Mouse (Mus musculus): ENCODE measurements at regions not wholly inside any gene's neighbourhood (a gene's known extent, or its start where the extent isn't known, plus 50 kb on each side); places are given as distances from the start of the nearest gene placed in this dataset.

DNA sequence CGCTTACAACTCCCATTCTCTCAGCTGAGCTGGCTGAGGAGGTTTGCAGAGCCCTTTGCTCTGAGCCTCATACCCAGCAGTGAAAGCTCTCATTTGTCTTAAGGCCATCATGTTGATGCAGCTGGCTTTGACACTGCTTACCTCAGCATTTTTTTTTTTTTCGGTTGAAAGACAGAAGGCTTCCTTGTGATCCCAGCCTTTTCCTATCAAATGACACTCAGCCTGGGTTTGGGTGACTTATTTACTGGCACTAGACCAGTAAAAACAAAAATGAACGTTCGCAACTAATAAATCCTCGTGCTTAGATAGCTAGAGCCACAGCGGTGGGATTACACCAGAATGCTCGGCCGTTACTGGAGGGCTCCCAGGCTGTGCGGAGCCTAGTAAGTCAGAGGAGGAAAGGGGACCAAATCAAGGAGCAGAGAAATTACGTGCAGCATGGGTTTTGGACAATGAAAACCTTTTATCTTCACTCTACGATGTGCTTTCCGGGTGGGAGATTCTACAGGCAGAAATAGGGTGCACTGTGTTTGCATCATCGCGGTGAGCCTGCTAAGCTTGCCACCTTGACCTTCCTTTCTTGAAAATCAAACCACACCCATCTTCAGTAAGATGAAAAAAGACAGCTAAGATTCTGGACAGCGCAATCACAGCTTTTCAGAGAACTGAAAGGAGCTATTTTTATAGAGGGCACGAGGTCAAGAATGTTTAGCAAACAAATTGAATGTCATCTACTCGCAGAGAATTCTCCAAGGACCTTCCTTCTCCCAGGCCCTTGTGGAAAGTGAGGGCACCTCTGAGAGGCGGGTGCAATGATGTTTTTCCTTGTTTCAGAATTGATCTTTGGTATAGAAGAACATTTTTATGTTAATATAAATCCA is 302.3 kb upstream of the Mpdz start:
- Histone ChIP-seq H3K4me3 (ENCODE audit: control insufficient read depth in 1 of 2, insufficient read depth in 1 of 2, low read depth in 2 of 2, low read length in 2 of 2) (no peak overlapping the region), H3K27ac (ENCODE audit: control insufficient read depth, low read depth, low read length) (no peak overlapping the region), H3K79me2 (ENCODE audit: control insufficient read depth, insufficient read depth, low read length, poor library complexity) (no peaks in the 10 kb centered on the region)

DNA sequence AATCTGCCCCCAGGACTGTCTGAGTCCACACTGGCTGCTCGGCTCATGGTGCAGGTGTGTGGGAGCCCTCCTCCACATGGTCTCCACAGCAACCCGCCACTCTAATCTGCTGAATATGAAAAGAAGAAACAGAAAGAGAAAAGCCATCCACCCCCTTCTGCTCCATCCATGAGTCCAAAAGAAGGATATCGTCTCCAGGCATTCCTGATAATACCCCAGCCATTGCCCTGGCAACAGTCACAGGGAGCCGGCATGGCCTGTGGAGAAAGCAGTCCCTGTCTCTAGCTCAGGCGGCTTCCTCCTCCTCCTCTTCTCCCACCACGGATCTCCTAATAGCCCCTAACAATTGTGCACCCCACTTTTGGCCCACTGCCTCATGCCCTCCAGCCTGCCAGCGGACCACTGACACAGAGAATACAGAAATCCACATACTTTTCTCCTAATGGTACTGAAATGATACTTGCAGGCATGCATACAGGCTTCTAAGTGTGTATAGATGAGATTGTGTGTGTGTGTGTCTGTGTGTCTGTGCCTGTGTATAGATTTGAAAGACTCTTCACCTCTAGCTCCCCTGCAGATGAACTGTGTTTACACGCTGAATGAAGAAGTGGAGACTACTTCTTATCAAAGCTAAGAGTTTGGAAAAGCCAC is 301.5 kb upstream of the Mpdz start:
- Histone ChIP-seq H3K27me3 (ENCODE audit: control insufficient read depth in 1 of 2, insufficient read depth in 2 of 2, low read length in 2 of 2) (no peaks in the 10 kb centered on the region), H3K4me3 (ENCODE audit: control insufficient read depth in 1 of 2, insufficient read depth in 1 of 2, low read depth in 2 of 2, low read length in 2 of 2) (no peak overlapping the region), H3K27ac (ENCODE audit: control insufficient read depth, low read depth, low read length) (no peak overlapping the region), H3K79me2 (ENCODE audit: control insufficient read depth, insufficient read depth, low read length, poor library complexity) (no peaks in the 10 kb centered on the region), H3K9ac (ENCODE audit: control insufficient read depth, low read depth, low read length, poor library complexity, severe bottlenecking) (no peak overlapping the region), H3K9me3 (replicated peaks; ENCODE audit: insufficient read depth, low read length) (no peaks in the 10 kb centered on the region), H3K36me3 (ENCODE audit: control insufficient read depth in 1 of 2, insufficient read depth in 2 of 2, low read length in 2 of 2) (no peaks in the 10 kb centered on the region), H3K4me1 (ENCODE audit: control insufficient read depth in 1 of 2, insufficient read depth in 2 of 2, low read length in 2 of 2) (no peaks in the 10 kb centered on the region)
- DNase-seq (ENCODE audit: low read depth, low spot score), result no peak
- no peak for TF ChIP-seq NRF1 (IDR thresholded peaks at IDR 0.05; ENCODE audit: insufficient read depth, low read depth, low read length, poor library complexity, severe bottlenecking)
- TF ChIP-seq MYB (IDR thresholded peaks at IDR 0.05; ENCODE audit: low read depth, low read length), result no peak
- TF ChIP-seq NELFE (IDR thresholded peaks at IDR 0.05; ENCODE audit: low read depth, low read length), result no peak
- no peak for TF ChIP-seq GATA1 (IDR thresholded peaks at IDR 0.05; ENCODE audit: low read depth, low read length)
- no peak for TF ChIP-seq CHD2 (IDR thresholded peaks at IDR 0.05; ENCODE audit: low read length)
- no peak for TF ChIP-seq HCFC1 (IDR thresholded peaks at IDR 0.05; ENCODE audit: low read depth, low read length)
- no peak for TF ChIP-seq MXI1 (IDR thresholded peaks at IDR 0.05; ENCODE audit: low read depth, low read length)
- no peak for TF ChIP-seq CTCF (IDR thresholded peaks at IDR 0.05 in 2 of 3, conservative IDR thresholded peaks at IDR 0.05 in 1 of 3; ENCODE audit: control insufficient read depth in 1 of 3, insufficient read depth in 1 of 3, low read depth in 2 of 3, low read length in 3 of 3, poor library complexity in 1 of 3, severe bottlenecking in 1 of 3)

More for the DNA sequence above, 302.3 kb upstream of the Mpdz start:
- no peak for DNase-seq (ENCODE audit: low read depth, low spot score)
- Histone ChIP-seq H3K27me3 (ENCODE audit: control insufficient read depth in 1 of 2, insufficient read depth in 2 of 2, low read length in 2 of 2) (no peaks in the 10 kb centered on the region), H3K9ac (ENCODE audit: control insufficient read depth, low read depth, low read length, poor library complexity, severe bottlenecking) (no peak overlapping the region), H3K36me3 (ENCODE audit: control insufficient read depth in 1 of 2, insufficient read depth in 2 of 2, low read length in 2 of 2) (no peaks in the 10 kb centered on the region), H3K4me1 (ENCODE audit: control insufficient read depth in 1 of 2, insufficient read depth in 2 of 2, low read length in 2 of 2) (no peaks in the 10 kb centered on the region), H3K9me3 (replicated peaks; ENCODE audit: insufficient read depth, low read length) (no peaks in the 10 kb centered on the region)
- TF ChIP-seq ZC3H11A (IDR thresholded peaks at IDR 0.05; ENCODE audit: low read depth, low read length) (no peak), ZNF384 (IDR thresholded peaks at IDR 0.05; ENCODE audit: low read depth, low read length) (no peak), GATA1 (IDR thresholded peaks at IDR 0.05; ENCODE audit: low read depth, low read length) (no peak), TBP (IDR thresholded peaks at IDR 0.05; ENCODE audit: low read depth, low read length) (no peak), ZKSCAN1 (IDR thresholded peaks at IDR 0.05; ENCODE audit: low read depth, low read length) (no peak), UBTF (IDR thresholded peaks at IDR 0.05; ENCODE audit: borderline replicate concordance, insufficient read depth, low read depth, low read length) (no peak), NRF1 (IDR thresholded peaks at IDR 0.05; ENCODE audit: insufficient read depth, low read depth, low read length, poor library complexity, severe bottlenecking) (no peak), GABPA (IDR thresholded peaks at IDR 0.05; ENCODE audit: low read depth, low read length) (no peak), MAX (IDR thresholded peaks at IDR 0.05; ENCODE audit: low read length) (no peak), USF1 (IDR thresholded peaks at IDR 0.05; ENCODE audit: low read depth, low read length) (no peak), POLR2AphosphoS5 (IDR thresholded peaks at IDR 0.05; ENCODE audit: borderline replicate concordance, low read depth, low read length) (no peak), CHD2 (IDR thresholded peaks at IDR 0.05; ENCODE audit: low read length) (no peak), MEF2A (IDR thresholded peaks at IDR 0.05; ENCODE audit: extremely low read depth, insufficient replicate concordance, low read depth, low read length, poor library complexity, severe bottlenecking) (no peak), ZMIZ1 (IDR thresholded peaks at IDR 0.05; ENCODE audit: low read depth, low read length) (no peak), SIN3A (IDR thresholded peaks at IDR 0.05; ENCODE audit: low read length) (no peak)

Data from MEL (cell line).